Mouse (Mus musculus) lung, postnatal 4 days (tissue): ENCODE results near the gene Iqce.

Experiments used
- DNase-seq, 2 experiments: peaks; one replicate each; pipeline ENCODE4 v3.0.0; 2021

The Iqce gene

GRCm38 (mm10) chr5:140704378-140705251 lies 2.4 kb upstream of the Iqce start, which contains the start of gene Brat1:
Gene Brat1 (plus strand): TSS chr5:140705011.
- DNase-seq: peak; percentile 100

- no peak for DNase-seq
Measured at GRCm38 (mm10) chr5:140703480-140704377, 1.6 kb upstream of the Iqce start.

GRCm38 (mm10) chr5:140702618-140703175 lies 519 bp upstream of the Iqce start:
- no peak for DNase-seq

- no peak for DNase-seq
Measured at GRCm38 (mm10) chr5:140701661-140702060, 517 bp downstream of the Iqce start.

GRCm38 (mm10) chr5:140699776-140700175 lies 2.4 kb downstream of the Iqce start:
- DNase-seq: no peak

GRCm38 (mm10) chr5:140695987-140696386 lies 6.2 kb downstream of the Iqce start:
- no peak for DNase-seq

- DNase-seq: peak; percentile 47 to 82
Measured at GRCm38 (mm10) chr5:140688434-140688833, 13.7 kb downstream of the Iqce start.

GRCm38 (mm10) chr5:140684343-140685148 lies 17.6 kb downstream of the Iqce start:
- peak in 1 of 2 experiments; percentile 49 for DNase-seq

- no peak for DNase-seq
Measured at GRCm38 (mm10) chr5:140682113-140682512, 20.1 kb downstream of the Iqce start.

- DNase-seq: peak in 1 of 2 experiments; percentile 37
Measured at GRCm38 (mm10) chr5:140680950-140681349, 21.2 kb downstream of the Iqce start.

GRCm38 (mm10) chr5:140680051-140680450 lies 22.1 kb downstream of the Iqce start:
- no peak for DNase-seq

GRCm38 (mm10) chr5:140677137-140677536 lies 25.0 kb downstream of the Iqce start:
- no peak for DNase-seq

GRCm38 (mm10) chr5:140675640-140676039 lies 26.5 kb downstream of the Iqce start:
- DNase-seq: no peak

- peak in 1 of 2 experiments; percentile 51 for DNase-seq
Measured at GRCm38 (mm10) chr5:140675079-140675478, 27.1 kb downstream of the Iqce start.

GRCm38 (mm10) chr5:140674036-140674435 lies 28.1 kb downstream of the Iqce start:
- no peak for DNase-seq

GRCm38 (mm10) chr5:140672603-140673002 lies 29.6 kb downstream of the Iqce start:
- peak in 1 of 2 experiments; percentile 42 for DNase-seq

- no peak for DNase-seq
Measured at GRCm38 (mm10) chr5:140672115-140672514, 30.1 kb downstream of the Iqce start.

- DNase-seq: peak; percentile 82 to 87
Measured at GRCm38 (mm10) chr5:140663621-140664180, 38.5 kb downstream of the Iqce start.

- DNase-seq: no peak
Measured at GRCm38 (mm10) chr5:140662741-140663592, 39.2 kb downstream of the Iqce start.

GRCm38 (mm10) chr5:140661875-140662643 lies 40.1 kb downstream of the Iqce start:
- DNase-seq: no peak
